Mouse (Mus musculus) thymus, adult 2 months (tissue): ENCODE measurements around the gene Polr2f.

ENCODE experiments used
- CTCF ChIP-seq: fragments of 200-500 bp; IDR thresholded peaks from 2 replicates; pipeline ENCODE4 v1.5.1; 2012; ENCODE audit warnings: mild to moderate bottlenecking, control low read depth, low read length, moderate library complexity, borderline replicate concordance; ENCODE audit not compliant: control insufficient read depth, poor library complexity, insufficient read depth; ENCODE audit errors: extremely low read depth
- POLR2A ChIP-seq: fragments of 200-500 bp; IDR thresholded peaks from 2 replicates; pipeline ENCODE4 v1.6.1; 2012; ENCODE audit warnings: mild to moderate bottlenecking, low read length, control low read depth, moderate library complexity; ENCODE audit not compliant: control insufficient read depth, poor library complexity, insufficient read depth; ENCODE audit errors: extremely low read depth

- TF ChIP-seq POLR2A, result no peak
- TF ChIP-seq CTCF, result no peak
These were observed 44.4 kb downstream of the Polr2f start for GRCm38 (mm10) chr15:79185213-79185612.
